Mouse (Mus musculus): ENCODE data around the gene Tgfb3. TPM values are rescaled to one million over a fixed set of nuclear protein-coding genes. Genes with fewer than 3 reads are reported as not detected.

Gene Tgfb3
- total and polyA plus RNA-seq, 3 experiments: 0.34 TPM; not detected in 2

DNA sequence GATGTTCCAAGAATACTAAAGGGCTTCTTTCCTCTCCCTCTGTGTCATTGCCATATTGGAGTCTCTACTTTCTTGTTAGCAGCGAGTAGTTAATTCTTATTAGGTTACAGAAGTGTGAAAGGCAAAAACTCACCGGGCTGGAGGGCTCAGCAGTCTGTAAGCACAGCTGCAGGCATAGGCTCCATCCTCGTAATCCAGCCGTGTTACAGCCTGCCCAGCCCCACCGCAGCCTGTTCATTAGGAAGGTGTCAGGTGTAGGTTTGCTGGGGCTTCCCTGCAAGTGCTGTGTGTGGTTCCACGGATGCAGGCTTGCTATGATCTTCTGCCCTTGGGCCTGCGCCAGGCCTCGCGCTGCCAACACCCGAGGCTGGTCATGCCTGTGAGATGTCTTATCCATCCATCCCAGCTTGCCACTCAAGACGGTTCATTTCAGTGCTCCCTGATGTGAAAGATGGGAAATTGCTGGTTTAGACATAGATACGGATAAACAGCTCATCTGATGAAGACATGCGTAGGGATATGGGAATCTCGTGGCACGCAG lies 37.5 kb upstream of the Tgfb3 start:
- no peak for DNase-seq (ENCODE audit: extremely low read depth)
- Histone ChIP-seq H3K9ac (ENCODE audit: insufficient read depth, low read depth) (no peak overlapping the region), H3K4me1 (ENCODE audit: control insufficient read depth in 1 of 2, insufficient read depth in 2 of 2) (no peaks in the 10 kb centered on the region), H3K4me3 (replicated peaks in 1 of 3; ENCODE audit: low read depth in 2 of 3, low read length in 2 of 3, poor library complexity in 1 of 3) (no peak overlapping the region), H3K27me3 (replicated peaks) (no peaks in the 10 kb centered on the region), H3K9me3 (replicated peaks; ENCODE audit: low read length) (no peaks in the 10 kb centered on the region), H3K36me3 (replicated peaks in 1 of 2; ENCODE audit: control insufficient read depth in 1 of 2, insufficient read depth in 1 of 2, low read length in 1 of 2) (no peaks in the 10 kb centered on the region), H3K4me2 (ENCODE audit: insufficient read depth, low read depth, poor library complexity, severe bottlenecking) (no peak overlapping the region), H3K27ac (ENCODE audit: insufficient read depth, low read depth) (no peak overlapping the region), H3K79me2 (replicated peaks; ENCODE audit: control insufficient read depth, extremely low read depth, insufficient read depth, poor library complexity, severe bottlenecking) (no peaks in the 10 kb centered on the region)
- dilution Hi-C loops (cut with MboI; ENCODE audit: extremely low pct_ligation_motif_present, extremely low pct_unique_long_range_greater_than_20kb, low sequenced_read_pairs) (no loop called here), in situ Hi-C loops (cut with MboI; ENCODE audit: low pct_ligation_motif_present, low pct_unique_long_range_greater_than_20kb, low sequenced_read_pairs) (no loop called here)
- no peak for TF ChIP-seq IRF4 (IDR thresholded peaks at IDR 0.05; ENCODE audit: low read depth, low read length)
- TF ChIP-seq BHLHE40 (IDR thresholded peaks at IDR 0.05; ENCODE audit: low read depth, low read length): no peak
- TF ChIP-seq ELF1 (IDR thresholded peaks at IDR 0.05; ENCODE audit: low read depth, low read length): no peak
- TF ChIP-seq JUND (conservative IDR thresholded peaks at IDR 0.05; ENCODE audit: low read depth, low read length): no peak
- no peak for TF ChIP-seq UBTF (IDR thresholded peaks at IDR 0.05; ENCODE audit: low read depth, low read length)
- TF ChIP-seq CHD2 (IDR thresholded peaks at IDR 0.05; ENCODE audit: low read length): no peak
- no peak for TF ChIP-seq USF1 (IDR thresholded peaks at IDR 0.05; ENCODE audit: low read depth, low read length)
- no peak for TF ChIP-seq NRF1 (IDR thresholded peaks at IDR 0.05; ENCODE audit: low read depth, low read length)
- no peak for TF ChIP-seq MEF2A (IDR thresholded peaks at IDR 0.05; ENCODE audit: borderline replicate concordance, low read depth, low read length)
- TF ChIP-seq POLR2AphosphoS2 (IDR thresholded peaks at IDR 0.05; ENCODE audit: low read depth, low read length): no peak
- TF ChIP-seq ZC3H11A (IDR thresholded peaks at IDR 0.05; ENCODE audit: low read depth, low read length): no peak
- no peak for TF ChIP-seq MXI1 (IDR thresholded peaks at IDR 0.05; ENCODE audit: low read depth, low read length)
- TF ChIP-seq MAFK (IDR thresholded peaks at IDR 0.05; ENCODE audit: insufficient replicate concordance, low read length): no peak
- no peak for TF ChIP-seq HCFC1 (IDR thresholded peaks at IDR 0.05; ENCODE audit: low read depth, low read length)
- TF ChIP-seq SIN3A (IDR thresholded peaks at IDR 0.05; ENCODE audit: low read length): no peak

DNA sequence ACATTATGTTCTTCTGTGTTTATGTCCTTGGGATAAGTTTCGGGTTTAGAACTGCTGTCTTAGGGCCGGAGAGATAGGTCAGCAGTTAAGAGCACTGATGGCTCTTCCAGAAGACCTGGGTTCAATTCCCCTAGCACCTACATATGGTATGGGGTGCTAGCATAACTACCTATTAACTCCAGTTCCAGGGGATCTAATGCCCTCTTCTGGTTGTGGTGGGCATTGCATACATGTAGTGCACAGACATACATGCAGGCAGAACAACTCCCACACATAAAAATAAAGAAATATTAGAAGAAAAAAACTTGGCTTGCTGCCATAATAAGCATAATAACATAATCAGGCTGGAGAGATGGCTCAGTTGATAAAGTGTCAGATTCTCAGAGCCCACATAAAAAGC lies 31.8 kb upstream of the Tgfb3 start:
- dilution Hi-C loops (cut with MboI; ENCODE audit: extremely low pct_ligation_motif_present, extremely low pct_unique_long_range_greater_than_20kb, low sequenced_read_pairs): no loop called here
- no peaks in the 10 kb centered on the region for H3K9me3 ChIP-seq (replicated peaks; ENCODE audit: low read length)
- in situ Hi-C loops (cut with MboI; ENCODE audit: low pct_ligation_motif_present, low pct_unique_long_range_greater_than_20kb, low sequenced_read_pairs): no loop called here
- H3K4me3 ChIP-seq (replicated peaks in 1 of 3; ENCODE audit: low read depth in 2 of 3, low read length in 2 of 3, poor library complexity in 1 of 3): no peak overlapping the region
- no peak overlapping the region for H3K4me2 ChIP-seq (ENCODE audit: insufficient read depth, low read depth, poor library complexity, severe bottlenecking)
- H3K79me2 ChIP-seq (replicated peaks; ENCODE audit: control insufficient read depth, extremely low read depth, insufficient read depth, poor library complexity, severe bottlenecking): no peaks in the 10 kb centered on the region
- no peaks in the 10 kb centered on the region for H3K36me3 ChIP-seq (replicated peaks in 1 of 2; ENCODE audit: control insufficient read depth in 1 of 2, insufficient read depth in 1 of 2, low read length in 1 of 2)
- peaks cover 0 to 21% of the 10 kb centered on the region in 2 experiments; a peak in 2 of 4 replicates for H3K4me1 ChIP-seq (ENCODE audit: control insufficient read depth in 1 of 2, insufficient read depth in 2 of 2)
- no peak overlapping the region for H3K27ac ChIP-seq (ENCODE audit: insufficient read depth, low read depth)
- peak; percentile 49 for TF ChIP-seq SMC3 (IDR thresholded peaks at IDR 0.05; ENCODE audit: low read depth, low read length)
- no peak for TF ChIP-seq E2F4 (IDR thresholded peaks at IDR 0.05; ENCODE audit: insufficient replicate concordance, low read depth, low read length)
- peak; percentile 58 for TF ChIP-seq RAD21 (IDR thresholded peaks at IDR 0.05; ENCODE audit: low read depth, low read length)
- peak; percentile 64 to 69 for TF ChIP-seq CTCF (conservative IDR thresholded peaks at IDR 0.05 in 1 of 2, IDR thresholded peaks at IDR 0.05 in 1 of 2; ENCODE audit: low read depth in 2 of 2, low read length in 2 of 2)
- H3K9ac ChIP-seq (ENCODE audit: insufficient read depth, low read depth): no peak overlapping the region
- peak; percentile 52 for DNase-seq (ENCODE audit: extremely low read depth)
- no peaks in the 10 kb centered on the region for H3K27me3 ChIP-seq (replicated peaks)

All from CH12.LX (cell line).